Mouse (Mus musculus) splenic B cell, adult 2 months (primary cell): ENCODE measurements around the gene 1110051M20Rik.
"Not testable (repeated sequence)": the region's sequence is repeated elsewhere in the genome, so short reads cannot be mapped to it uniquely, and the experiment has no call there.

Source experiments
- DNase-seq: peaks from one replicate; pipeline ENCODE4 v3.0.0-alpha.2; 2011; ENCODE audit warnings: low read depth, low spot score
- H3K27me3 ChIP-seq: 2 replicates; pipeline ENCODE4 v1.6.1; 2012; ENCODE audit warnings: mild to moderate bottlenecking, low read length, moderate library complexity, mixed read lengths; ENCODE audit not compliant: control insufficient read depth, poor library complexity, insufficient read depth, severe bottlenecking
- H3K36me3 ChIP-seq: 2 replicates; pipeline ENCODE4 v1.6.1; 2012; ENCODE audit warnings: mild to moderate bottlenecking, low read length, moderate library complexity, mixed read lengths; ENCODE audit not compliant: control insufficient read depth, poor library complexity, insufficient read depth, severe bottlenecking

1110051M20Rik gene

DNA sequence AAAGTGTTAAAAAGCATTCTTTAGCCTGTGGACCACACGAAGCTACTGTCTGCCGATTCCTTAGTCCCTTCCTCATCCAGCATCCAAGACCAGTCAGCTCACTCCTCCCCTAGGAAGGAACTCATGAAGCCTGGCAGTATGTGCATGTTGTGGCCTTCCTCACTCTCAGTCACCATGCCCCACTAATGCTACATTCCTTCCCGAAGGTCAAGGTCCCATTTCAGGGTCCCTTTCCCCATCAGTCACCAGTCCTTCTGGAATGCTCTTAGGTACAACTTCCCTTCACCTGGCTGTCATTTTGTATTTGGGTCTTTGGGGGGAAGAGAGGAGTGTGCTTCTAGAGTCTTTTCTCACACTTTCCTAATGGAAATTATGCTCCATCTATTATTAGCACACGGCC lies 192.5 kb downstream of the 1110051M20Rik start:
- no peaks in the 10 kb centered on the region; the same call in 1 of the 2 replicates for H3K27me3 ChIP-seq
- H3K36me3 ChIP-seq: no peaks in the 10 kb centered on the region
- DNase-seq: no peak

DNA sequence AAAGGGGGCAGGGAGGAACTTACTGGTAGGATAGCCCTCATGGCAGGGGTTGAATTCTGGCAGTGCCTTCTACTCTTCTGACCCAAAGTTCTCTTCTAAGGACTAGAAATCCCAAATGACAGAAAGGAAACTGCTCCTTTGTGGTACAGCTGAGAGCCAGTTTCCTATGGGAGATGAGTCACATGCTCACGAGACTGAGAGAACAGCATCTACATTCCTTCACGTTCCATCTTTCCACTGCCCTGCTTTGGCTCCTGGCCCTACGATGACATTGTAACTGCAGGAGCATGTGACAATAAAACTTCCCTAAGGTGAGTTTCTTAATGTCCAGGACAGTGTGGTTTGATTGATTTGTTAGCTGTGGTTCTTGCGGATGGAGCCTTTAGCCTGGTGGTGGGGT lies 196.1 kb downstream of the 1110051M20Rik start:
- no peak for DNase-seq
- Histone ChIP-seq H3K27me3 (no peaks in the 10 kb centered on the region), H3K36me3 (no peaks in the 10 kb centered on the region)

DNA sequence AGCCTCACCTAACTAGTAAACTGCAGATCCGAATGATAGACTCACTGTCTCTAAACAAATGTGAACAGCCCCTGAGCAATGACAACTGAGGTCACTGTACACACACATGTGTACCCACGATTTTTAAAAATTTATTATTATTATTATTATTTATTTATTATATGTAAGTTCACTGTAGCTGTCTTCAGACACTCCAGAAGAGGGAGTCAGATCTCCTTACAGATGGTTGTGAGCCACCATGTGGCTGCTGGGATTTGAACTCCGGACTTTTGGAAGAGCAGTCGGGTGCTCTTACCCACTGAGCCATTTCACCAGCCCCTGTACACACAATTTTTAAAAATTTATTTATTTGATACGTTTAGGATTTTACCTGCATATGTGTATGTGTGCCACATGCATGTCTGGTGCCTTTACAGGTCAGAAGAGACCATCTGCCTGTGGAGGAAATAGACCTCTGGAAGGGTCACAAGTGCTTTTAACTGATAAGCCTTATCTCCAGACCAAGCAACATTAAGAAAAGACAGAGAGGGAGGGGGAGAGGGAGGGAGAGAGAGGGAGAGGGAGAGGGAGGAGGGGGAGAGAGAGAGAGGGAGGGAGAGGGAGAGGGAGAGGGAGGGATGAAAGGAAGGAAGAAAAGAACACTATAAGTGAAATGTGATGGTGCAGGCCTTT lies 199.8 kb downstream of the 1110051M20Rik start:
- H3K27me3 ChIP-seq: no peaks in the 10 kb centered on the region
- DNase-seq: no peak
- no peaks in the 10 kb centered on the region for H3K36me3 ChIP-seq

DNA sequence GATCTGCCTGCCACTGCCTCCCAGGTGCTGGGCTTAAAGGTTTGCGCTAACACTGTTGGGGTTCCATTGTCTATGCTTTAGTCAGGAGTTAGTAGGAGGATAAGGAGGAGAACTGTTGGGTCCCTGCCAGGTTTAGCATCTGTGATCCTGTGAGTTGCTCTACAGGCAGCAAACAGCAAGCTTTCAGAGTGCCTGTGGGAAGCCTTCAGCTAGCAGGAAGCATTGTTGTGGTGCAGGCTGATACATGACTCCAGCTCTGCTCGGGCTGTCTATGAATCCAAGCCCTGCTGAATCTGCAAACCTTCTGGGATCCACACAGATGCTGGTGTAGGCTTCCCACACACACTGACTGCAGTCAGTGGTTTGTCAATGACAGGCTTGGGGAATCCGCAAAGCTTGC lies 201.1 kb downstream of the 1110051M20Rik start:
- no peaks in the 10 kb centered on the region for H3K27me3 ChIP-seq
- no peaks in the 10 kb centered on the region for H3K36me3 ChIP-seq
- no peak for DNase-seq

DNA sequence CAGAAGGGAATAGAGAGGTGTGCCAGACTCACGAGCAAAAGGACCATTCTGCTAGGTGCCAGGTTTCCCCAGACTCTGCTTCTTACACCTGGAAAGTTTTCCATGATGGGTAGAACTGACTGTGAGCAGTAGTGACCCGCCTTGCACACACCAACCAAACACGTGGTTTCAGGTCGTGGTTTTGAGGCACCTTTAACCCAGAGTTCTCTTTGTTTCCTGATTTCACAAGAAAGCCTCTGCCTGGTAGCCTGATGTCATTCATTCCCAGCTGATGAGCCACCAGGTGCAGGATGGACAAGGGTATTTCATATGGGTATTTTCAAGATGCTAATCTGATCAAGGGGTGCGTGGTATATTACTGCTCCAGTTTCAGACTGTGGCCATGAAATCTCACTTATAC lies 202.0 kb downstream of the 1110051M20Rik start:
- no peak for DNase-seq
- Histone ChIP-seq H3K27me3 (no peaks in the 10 kb centered on the region), H3K36me3 (no peaks in the 10 kb centered on the region)

DNA sequence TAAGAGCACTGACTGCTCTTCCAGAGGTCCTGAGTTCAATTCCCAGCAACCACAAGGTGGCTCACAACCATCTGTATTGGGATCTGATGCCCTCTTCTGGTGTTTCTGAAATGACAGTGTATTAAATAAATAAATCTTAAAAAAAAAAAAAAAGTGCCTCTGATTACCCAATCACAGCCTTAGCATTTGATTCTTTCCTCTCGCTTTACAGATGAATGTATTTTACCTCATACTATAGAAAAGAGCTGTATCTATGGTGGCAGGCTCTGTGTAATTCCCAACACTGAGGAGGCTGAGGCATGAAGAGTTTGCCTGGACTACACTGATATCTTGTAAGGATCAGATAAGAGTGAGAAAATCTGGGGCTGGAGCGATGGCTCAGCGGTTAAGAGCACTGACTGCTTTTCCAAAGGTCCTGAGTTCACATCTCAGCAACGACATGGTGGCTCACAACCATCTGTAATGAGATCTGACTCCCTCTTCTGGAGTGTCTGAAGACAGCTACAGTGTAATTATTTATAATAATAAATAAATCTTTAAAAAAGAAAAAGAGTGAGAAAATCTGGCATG lies 206.9 kb downstream of the 1110051M20Rik start:
- DNase-seq: peak; percentile 50
- H3K36me3 ChIP-seq, H3K27me3 ChIP-seq: not testable (repeated sequence)

DNA sequence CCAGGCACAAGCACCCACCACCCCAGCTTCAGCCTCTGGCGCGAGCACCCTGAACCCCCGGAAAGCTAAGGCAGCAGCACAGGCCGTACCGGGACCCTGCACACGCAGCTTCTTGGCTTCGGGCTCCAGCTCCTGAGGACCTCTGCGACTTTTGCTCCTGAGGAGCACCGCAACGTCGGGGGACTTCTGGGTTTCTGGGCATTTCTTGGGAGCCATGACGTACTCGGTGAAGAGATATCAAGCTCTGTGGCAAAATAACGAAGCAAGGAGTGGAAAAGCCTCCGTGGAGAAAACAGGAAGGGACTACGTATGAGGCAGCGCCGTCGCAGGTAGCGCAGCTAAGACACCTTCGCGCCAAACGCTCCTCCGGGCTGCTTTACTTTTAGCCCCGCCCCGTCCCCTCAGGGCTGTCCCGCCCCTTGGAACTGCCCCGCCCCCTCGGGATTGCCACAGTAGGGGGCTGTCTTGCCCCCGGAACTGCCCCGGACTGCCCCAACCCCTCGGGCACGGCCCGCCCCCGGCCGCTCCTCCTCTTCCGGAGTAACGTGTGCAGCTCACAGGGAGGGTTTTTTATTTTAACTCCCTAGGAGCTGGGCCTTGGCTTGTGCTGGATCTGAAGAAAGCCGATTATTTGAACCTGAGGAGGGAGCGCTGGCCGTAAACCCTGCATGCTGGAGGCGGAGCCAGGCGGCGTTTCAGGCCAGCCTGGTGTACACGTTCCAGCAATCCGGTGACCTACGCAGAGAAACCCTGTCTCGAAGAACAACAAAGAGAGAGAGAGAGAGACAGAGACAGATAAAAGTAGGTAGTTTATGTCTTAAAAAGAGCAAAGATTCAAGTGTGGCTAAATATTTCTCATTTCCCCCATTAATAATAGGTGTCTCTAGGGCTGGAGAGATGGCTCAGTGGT lies 207.6 kb downstream of the 1110051M20Rik start, which contains the start of gene Ddb2:
Gene Ddb2, minus strand, starts transcription at position 382 of the 910 bp plus-strand sequence.
- Histone ChIP-seq H3K27me3 (no peaks in the 10 kb centered on the region), H3K36me3 (peaks cover 7% of the 10 kb centered on the region; the same call in 1 of the 2 replicates)
- DNase-seq: peak; percentile 97

DNA sequence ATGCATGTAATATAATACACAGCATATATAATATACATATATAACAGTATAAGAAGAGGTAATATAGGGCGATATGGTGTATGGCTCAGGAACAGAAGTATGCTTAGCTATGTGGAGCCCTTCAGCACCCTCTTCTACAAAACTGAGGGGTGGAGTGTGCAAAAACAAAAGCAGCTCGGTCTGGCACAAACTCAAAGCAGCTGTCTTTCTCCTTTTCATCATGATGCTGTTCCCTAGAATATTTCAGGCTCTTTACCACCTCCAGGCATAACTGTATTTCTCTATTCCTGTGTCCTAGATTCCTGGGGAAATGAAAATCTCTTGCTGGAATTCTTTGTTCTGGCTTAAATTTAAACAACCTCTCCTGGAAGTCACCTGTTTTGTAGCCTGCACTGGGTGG lies 214.8 kb downstream of the 1110051M20Rik start:
- DNase-seq: no peak
- H3K36me3 ChIP-seq: peaks cover 7% of the 10 kb centered on the region; the same call in 1 of the 2 replicates
- H3K27me3 ChIP-seq: no peaks in the 10 kb centered on the region
